Mouse (Mus musculus): ENCODE measurements around the gene Nop16. TPM values are rescaled to one million over a fixed set of nuclear protein-coding genes. Genes with fewer than 3 reads are reported as not detected.

Gene Nop16
- polyA plus RNA-seq, 1 experiment from 2014 or later = 91.4 TPM

DNA sequence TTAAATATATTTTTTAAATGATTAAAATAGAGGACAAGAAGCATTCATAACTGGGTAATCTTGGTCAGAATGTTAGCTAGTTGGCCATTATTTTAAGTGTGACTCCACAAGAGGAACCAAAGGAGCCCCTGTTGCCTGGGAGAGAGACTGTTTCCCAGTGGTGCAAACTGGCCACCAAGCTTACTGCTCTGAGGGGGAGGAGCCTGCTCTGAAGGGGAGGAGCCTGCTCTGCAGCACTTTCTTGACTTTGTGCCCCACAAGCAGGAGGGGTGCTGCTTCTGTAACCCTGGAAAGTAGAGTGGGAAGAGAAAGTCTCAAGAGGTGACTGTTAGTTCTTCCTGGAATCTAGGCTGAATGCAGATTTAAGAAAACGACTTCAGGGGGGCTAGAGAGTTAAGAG, 20.6 kb downstream of the Nop16 start:
- WGBS = 41% methylated on average over 1 of the region's 1 CpGs
- no peak overlapping the region for H3K4me2 ChIP-seq (ENCODE audit: low read depth, low read length)

DNA sequence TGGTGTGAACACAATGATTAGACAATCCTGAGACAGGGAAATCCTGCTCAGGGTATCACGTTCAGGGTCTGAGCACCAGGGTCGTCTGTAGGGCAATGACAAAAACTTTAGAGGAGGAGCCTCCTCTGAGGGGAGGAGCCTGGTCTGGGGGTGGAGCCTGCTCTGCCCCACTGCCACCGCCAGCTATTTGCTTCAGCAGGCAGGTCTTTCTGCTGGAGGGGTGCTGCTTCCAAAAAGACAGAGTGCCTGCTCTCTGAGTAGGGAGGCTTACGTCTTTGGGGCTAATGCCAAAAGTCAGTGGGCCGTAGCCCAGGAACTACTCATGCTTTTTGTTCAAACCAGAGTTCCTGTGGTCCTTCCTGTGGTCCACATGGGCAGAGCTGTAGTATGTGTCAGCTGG, 21.5 kb downstream of the Nop16 start:
- H3K36me3 ChIP-seq (ENCODE audit: control insufficient read depth, insufficient read depth, low read length) = no peaks in the 10 kb centered on the region
- H3K4me3 ChIP-seq (ENCODE audit: low read length) = no peak overlapping the region
- 55% methylated on average over 5 of the region's 5 CpGs for WGBS
- ATAC-seq = no peak
- no peak overlapping the region for H3K27ac ChIP-seq (ENCODE audit: low read length)
- no peaks in the 10 kb centered on the region for H3K27me3 ChIP-seq (replicated peaks; ENCODE audit: control insufficient read depth, insufficient read depth, low read length)
- no peak overlapping the region for H3K9ac ChIP-seq (ENCODE audit: low read depth, low read length)
- peaks cover 7% of the 10 kb centered on the region for H3K4me1 ChIP-seq (ENCODE audit: control insufficient read depth, insufficient read depth, low read length)
- H3K4me2 ChIP-seq (ENCODE audit: low read depth, low read length) = no peak overlapping the region
- H3K9me3 ChIP-seq (ENCODE audit: control insufficient read depth, low read length) = no peaks in the 10 kb centered on the region

More for the DNA sequence above, 20.6 kb downstream of the Nop16 start:
- no peak for ATAC-seq
- H3K27me3 ChIP-seq (replicated peaks; ENCODE audit: control insufficient read depth, insufficient read depth, low read length) = no peaks in the 10 kb centered on the region
- no peak overlapping the region for H3K27ac ChIP-seq (ENCODE audit: low read length)
- H3K4me1 ChIP-seq (ENCODE audit: control insufficient read depth, insufficient read depth, low read length) = peaks cover 3% of the 10 kb centered on the region
- H3K9me3 ChIP-seq (ENCODE audit: control insufficient read depth, low read length) = no peaks in the 10 kb centered on the region
- H3K9ac ChIP-seq (ENCODE audit: low read depth, low read length) = no peak overlapping the region
- no peak overlapping the region for H3K4me3 ChIP-seq (ENCODE audit: low read length)
- no peaks in the 10 kb centered on the region for H3K36me3 ChIP-seq (ENCODE audit: control insufficient read depth, insufficient read depth, low read length)

DNA sequence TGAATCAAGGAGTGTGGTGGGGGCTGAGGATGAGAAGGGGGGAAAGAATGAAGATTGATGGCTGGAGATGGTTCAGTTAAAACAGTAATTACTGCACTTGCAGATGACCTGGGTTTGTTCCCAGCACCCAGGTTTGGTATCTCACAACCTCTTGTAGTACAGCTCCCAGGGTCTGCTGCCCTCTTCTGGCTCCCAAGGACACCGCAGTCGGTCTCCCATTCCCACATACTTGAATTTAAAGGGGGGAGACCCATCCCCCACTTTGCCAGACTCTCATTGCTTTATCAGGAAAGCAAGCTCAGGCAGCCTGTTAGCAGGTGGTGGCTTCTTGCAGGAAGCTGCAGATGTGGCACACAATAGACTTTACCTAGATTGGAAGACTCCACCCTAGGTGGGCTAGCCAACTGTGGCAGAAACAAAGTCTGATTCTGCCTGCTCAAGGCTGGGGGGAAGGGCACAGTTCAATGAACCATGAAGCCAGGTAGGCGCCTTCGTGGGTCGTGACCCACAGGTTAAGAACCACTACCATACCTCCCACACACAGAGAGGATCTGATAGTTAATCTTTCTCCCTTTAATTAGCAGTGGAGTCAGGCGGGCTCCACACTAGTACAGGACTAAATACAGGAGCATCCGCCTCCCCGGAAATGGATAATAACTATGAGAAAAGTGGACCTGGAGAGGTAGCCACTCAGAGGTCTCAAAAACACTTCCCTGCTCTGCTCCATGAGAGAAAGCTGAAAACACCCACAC, 24.1 kb downstream of the Nop16 start:
- peak overlapping the region; percentile 95 for H3K4me3 ChIP-seq (ENCODE audit: low read length)
- 0 out of 2 replicates have a peak overlapping the region, but pooled peaks have one; percentile 31 for H3K9ac ChIP-seq (ENCODE audit: low read depth, low read length)
- WGBS = 43% methylated on average over 8 of the region's 8 CpGs
- H3K9me3 ChIP-seq (ENCODE audit: control insufficient read depth, low read length) = no peaks in the 10 kb centered on the region
- peak overlapping the region; percentile 78 for H3K4me2 ChIP-seq (ENCODE audit: low read depth, low read length)
- H3K27me3 ChIP-seq (replicated peaks; ENCODE audit: control insufficient read depth, insufficient read depth, low read length) = no peaks in the 10 kb centered on the region
- peak overlapping the region; percentile 53 for H3K27ac ChIP-seq (ENCODE audit: low read length)
- peaks cover 6% of the 10 kb centered on the region; the same call in 1 of the 2 replicates for H3K36me3 ChIP-seq (ENCODE audit: control insufficient read depth, insufficient read depth, low read length)
- H3K4me1 ChIP-seq (ENCODE audit: control insufficient read depth, insufficient read depth, low read length) = peaks cover 7% of the 10 kb centered on the region
- ATAC-seq = peak; percentile 63

DNA sequence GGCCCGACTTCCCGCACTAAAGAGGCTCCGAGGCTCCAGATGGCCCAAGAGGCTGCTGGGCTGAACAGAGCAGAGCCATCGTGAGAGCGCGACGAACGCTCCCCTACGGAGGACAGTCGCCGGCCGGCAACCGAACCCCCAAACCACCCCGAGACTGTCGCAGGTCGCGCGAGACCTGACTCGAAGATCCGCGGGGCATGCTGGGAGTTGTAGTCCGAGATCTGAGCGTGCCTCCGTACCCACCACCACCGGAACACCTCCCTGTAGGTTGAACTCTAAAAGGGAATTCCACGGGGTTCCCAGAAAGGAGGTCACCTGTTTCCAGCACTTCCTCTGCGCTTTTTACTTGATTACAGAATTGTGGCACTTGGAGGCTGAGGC, 24.7 kb downstream of the Nop16 start, which contains the start of gene 4833439L19Rik:
Gene 4833439L19Rik (minus strand): TSS at position 235 of the 381 bp plus-strand sequence.
- Histone ChIP-seq H3K36me3 (ENCODE audit: control insufficient read depth, insufficient read depth, low read length) (peaks cover 12% of the 10 kb centered on the region; the same call in 1 of the 2 replicates), H3K9ac (ENCODE audit: low read depth, low read length) (peak within 1 kb of the TSS; percentile 97), H3K4me3 (ENCODE audit: low read length) (peak within 1 kb of the TSS; percentile 95), H3K9me3 (ENCODE audit: control insufficient read depth, low read length) (no peaks in the 10 kb centered on the region), H3K4me1 (ENCODE audit: control insufficient read depth, insufficient read depth, low read length) (peaks cover 7% of the 10 kb centered on the region), H3K4me2 (ENCODE audit: low read depth, low read length) (peak within 1 kb of the TSS; percentile 80), H3K27ac (ENCODE audit: low read length) (peak within 1 kb of the TSS; percentile 58), H3K27me3 (replicated peaks; ENCODE audit: control insufficient read depth, insufficient read depth, low read length) (no peaks in the 10 kb centered on the region)
- WGBS = under 1% methylated on average over 27 of the region's 27 CpGs
- peak; percentile 95 for ATAC-seq

DNA sequence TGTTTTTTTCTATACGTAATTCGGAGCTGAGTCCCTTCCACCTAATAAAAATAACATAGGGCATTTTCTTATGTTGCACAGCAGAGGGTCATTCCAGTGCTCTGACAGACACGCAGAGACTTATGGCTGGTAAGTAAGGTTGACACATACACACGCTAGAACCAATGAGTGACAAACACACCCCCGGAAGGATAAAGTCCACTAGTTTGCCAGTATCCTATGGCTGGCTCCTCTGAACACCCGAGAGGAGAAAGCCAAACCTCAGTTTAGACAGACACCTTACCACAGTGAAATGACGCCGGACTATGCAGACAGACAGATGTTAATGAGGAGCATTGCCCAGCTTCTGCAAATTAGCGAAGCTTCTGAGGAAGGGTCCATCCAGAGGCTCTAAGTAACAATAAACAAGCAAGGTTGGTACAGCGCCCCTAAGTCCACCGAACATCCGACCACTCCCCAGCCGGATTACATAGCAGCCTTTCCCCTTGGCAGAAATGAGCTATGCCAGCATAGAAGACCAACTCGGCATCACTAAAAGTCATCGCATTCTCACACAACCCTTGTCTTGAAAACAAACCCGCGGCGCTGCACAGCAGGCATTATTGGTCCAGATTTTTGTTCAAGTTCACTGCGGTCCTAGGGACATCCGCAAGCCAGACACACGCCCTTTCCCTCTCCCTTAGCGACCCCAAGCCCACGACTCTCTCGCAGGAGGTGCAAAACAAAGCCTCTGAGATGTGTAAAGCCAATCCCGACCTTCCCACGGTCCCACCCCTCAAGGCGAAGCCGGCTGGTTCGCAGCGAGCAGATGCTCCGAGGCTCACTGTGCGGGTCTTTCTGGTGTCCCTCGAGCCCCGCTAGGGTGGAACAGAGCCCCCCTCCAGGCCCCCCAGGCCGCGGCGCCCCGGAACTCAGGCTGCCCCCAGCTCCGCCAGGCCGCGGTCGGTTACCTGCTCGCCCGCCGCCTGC, 25.4 kb downstream of the Nop16 start:
- peak overlapping the region; percentile 80 for H3K4me2 ChIP-seq (ENCODE audit: low read depth, low read length)
- H3K9ac ChIP-seq (ENCODE audit: low read depth, low read length) = peak overlapping the region; percentile 97
- no peaks in the 10 kb centered on the region for H3K27me3 ChIP-seq (replicated peaks; ENCODE audit: control insufficient read depth, insufficient read depth, low read length)
- H3K4me3 ChIP-seq (ENCODE audit: low read length) = peak overlapping the region; percentile 95
- 9% methylated on average over 45 of the region's 45 CpGs for WGBS
- H3K27ac ChIP-seq (ENCODE audit: low read length) = peak overlapping the region; percentile 58; the same call in 1 of the 2 replicates
- H3K4me1 ChIP-seq (ENCODE audit: control insufficient read depth, insufficient read depth, low read length) = peaks cover 7% of the 10 kb centered on the region
- ATAC-seq = peak; percentile 61
- no peaks in the 10 kb centered on the region for H3K9me3 ChIP-seq (ENCODE audit: control insufficient read depth, low read length)
- H3K36me3 ChIP-seq (ENCODE audit: control insufficient read depth, insufficient read depth, low read length) = peaks cover 14% of the 10 kb centered on the region; the same call in 1 of the 2 replicates

DNA sequence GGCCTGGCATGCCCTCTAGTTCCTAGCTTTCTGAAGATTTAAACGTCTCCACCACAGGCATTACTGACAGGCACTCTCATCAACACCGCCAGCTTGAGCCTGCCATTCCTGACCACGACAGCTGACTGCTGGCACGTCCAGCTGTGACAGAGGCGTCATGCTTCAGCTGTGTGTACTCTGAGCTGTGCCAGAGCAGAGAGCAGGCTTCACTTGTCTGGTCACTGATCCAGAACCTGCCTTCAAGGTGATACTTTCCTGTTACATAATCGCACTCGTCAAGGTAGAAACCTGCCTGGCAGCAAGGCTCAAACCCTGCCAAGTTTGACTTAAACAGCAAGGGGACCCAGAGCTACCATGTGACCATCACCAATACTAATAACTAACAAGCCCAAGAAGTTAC, 27.3 kb downstream of the Nop16 start:
- Histone ChIP-seq H3K27ac (ENCODE audit: low read length) (no peak overlapping the region), H3K9ac (ENCODE audit: low read depth, low read length) (no peak overlapping the region), H3K36me3 (ENCODE audit: control insufficient read depth, insufficient read depth, low read length) (peaks cover 26% of the 10 kb centered on the region), H3K4me2 (ENCODE audit: low read depth, low read length) (no peak overlapping the region), H3K9me3 (ENCODE audit: control insufficient read depth, low read length) (no peaks in the 10 kb centered on the region), H3K27me3 (replicated peaks; ENCODE audit: control insufficient read depth, insufficient read depth, low read length) (no peaks in the 10 kb centered on the region), H3K4me1 (ENCODE audit: control insufficient read depth, insufficient read depth, low read length) (peaks cover 7% of the 10 kb centered on the region), H3K4me3 (ENCODE audit: low read length) (no peak overlapping the region)
- WGBS = 82% methylated on average over 7 of the region's 7 CpGs
- no peak for ATAC-seq

DNA sequence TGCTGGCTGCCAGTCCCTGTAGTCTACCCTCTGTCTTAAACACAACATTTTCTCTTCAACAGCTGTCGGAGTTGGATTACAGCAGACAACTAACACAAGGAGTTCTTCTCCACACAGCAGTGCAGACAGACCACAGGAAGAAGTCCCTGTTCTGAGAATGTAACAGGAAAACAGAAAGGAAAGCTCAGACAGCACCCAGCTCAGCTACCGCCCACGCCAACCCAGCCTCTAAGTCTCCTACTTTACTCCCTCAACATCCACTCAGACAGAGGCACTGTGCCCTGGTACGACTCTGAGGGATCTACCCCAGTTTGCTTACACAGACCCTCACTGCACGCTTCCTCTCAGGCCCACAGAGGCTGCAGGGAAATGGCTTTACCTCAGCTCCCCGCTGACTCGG, 29.3 kb downstream of the Nop16 start:
- H3K27ac ChIP-seq (ENCODE audit: low read length) = no peak overlapping the region
- no peaks in the 10 kb centered on the region for H3K9me3 ChIP-seq (ENCODE audit: control insufficient read depth, low read length)
- no peak overlapping the region for H3K4me2 ChIP-seq (ENCODE audit: low read depth, low read length)
- no peak overlapping the region for H3K4me3 ChIP-seq (ENCODE audit: low read length)
- H3K27me3 ChIP-seq (replicated peaks; ENCODE audit: control insufficient read depth, insufficient read depth, low read length) = no peaks in the 10 kb centered on the region
- WGBS = 93% methylated on average over 7 of the region's 7 CpGs
- peaks cover 27% of the 10 kb centered on the region for H3K36me3 ChIP-seq (ENCODE audit: control insufficient read depth, insufficient read depth, low read length)
- H3K9ac ChIP-seq (ENCODE audit: low read depth, low read length) = no peak overlapping the region
- H3K4me1 ChIP-seq (ENCODE audit: control insufficient read depth, insufficient read depth, low read length) = peaks cover 7% of the 10 kb centered on the region
- ATAC-seq = no peak

DNA sequence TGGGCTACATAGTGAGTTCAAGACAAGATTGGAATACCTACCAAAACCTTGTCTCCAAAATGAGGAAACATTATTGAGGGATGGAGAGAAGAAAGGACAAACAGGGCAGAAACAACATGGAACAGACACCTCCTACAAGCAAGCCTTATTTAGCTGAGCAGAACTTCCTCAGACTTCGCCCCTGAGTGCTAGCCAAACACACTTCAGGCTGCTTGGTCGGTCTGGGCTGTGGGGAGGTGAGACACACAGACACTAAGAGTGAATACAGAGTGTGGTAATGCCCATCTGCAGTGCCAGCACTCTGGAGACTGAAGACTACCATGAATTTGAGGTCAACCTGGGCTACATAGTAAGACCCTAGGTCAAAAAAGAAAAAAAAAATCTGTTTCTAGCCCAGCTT, 30.2 kb downstream of the Nop16 start:
- H3K4me1 ChIP-seq (ENCODE audit: control insufficient read depth, insufficient read depth, low read length) = peaks cover 7% of the 10 kb centered on the region
- no peaks in the 10 kb centered on the region for H3K9me3 ChIP-seq (ENCODE audit: control insufficient read depth, low read length)
- 96% methylated on average over 2 of the region's 2 CpGs for WGBS
- H3K4me3 ChIP-seq (ENCODE audit: low read length) = no peak overlapping the region
- H3K9ac ChIP-seq (ENCODE audit: low read depth, low read length) = no peak overlapping the region
- H3K36me3 ChIP-seq (ENCODE audit: control insufficient read depth, insufficient read depth, low read length) = peaks cover 27% of the 10 kb centered on the region
- no peak overlapping the region for H3K27ac ChIP-seq (ENCODE audit: low read length)
- H3K4me2 ChIP-seq (ENCODE audit: low read depth, low read length) = no peak overlapping the region
- no peak for ATAC-seq
- H3K27me3 ChIP-seq (replicated peaks; ENCODE audit: control insufficient read depth, insufficient read depth, low read length) = no peaks in the 10 kb centered on the region

DNA sequence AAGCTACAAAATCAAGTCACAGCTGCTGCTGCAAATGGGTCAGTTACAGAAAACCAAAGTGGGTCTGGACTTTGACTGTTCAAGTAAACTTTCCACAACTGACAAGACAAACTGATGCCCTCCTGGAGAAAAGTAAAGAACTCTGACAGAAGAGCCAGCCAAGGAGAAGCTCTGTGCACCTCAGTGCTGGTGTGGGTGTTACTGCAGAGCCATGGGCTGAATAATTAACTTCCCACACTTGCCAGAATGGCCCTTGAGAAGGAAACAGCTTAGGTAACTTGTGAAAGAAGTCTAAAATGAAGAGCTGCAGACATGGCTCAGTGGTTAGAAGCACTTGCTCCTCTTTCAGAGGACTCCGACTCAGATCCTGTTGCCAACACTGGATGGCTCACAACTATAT, 32.2 kb downstream of the Nop16 start:
- Histone ChIP-seq H3K27ac (ENCODE audit: low read length) (no peak overlapping the region), H3K36me3 (ENCODE audit: control insufficient read depth, insufficient read depth, low read length) (peaks cover 27% of the 10 kb centered on the region), H3K4me1 (ENCODE audit: control insufficient read depth, insufficient read depth, low read length) (no peaks in the 10 kb centered on the region), H3K27me3 (replicated peaks; ENCODE audit: control insufficient read depth, insufficient read depth, low read length) (no peaks in the 10 kb centered on the region), H3K4me3 (ENCODE audit: low read length) (no peak overlapping the region), H3K4me2 (ENCODE audit: low read depth, low read length) (no peak overlapping the region), H3K9ac (ENCODE audit: low read depth, low read length) (no peak overlapping the region), H3K9me3 (ENCODE audit: control insufficient read depth, low read length) (no peaks in the 10 kb centered on the region)
- 97% methylated on average over 1 of the region's 1 CpGs for WGBS
- ATAC-seq = no peak

All from intestine, embryonic 16.5 days (tissue).